Mouse (Mus musculus) lung, postnatal 25 days (tissue): ENCODE data around the gene Olfr130.

ENCODE experiments used
- DNase-seq: peaks from one replicate; pipeline ENCODE4 v3.0.0; 2022; ENCODE audit warnings: low spot score

Olfr130 gene

GRCm38 (mm10) chr17:38063621-38064020 is at the start of gene Olfr130:
Gene Olfr130, plus strand, starts transcription at chr17:38063921.
- DNase-seq = no peak

DNA sequence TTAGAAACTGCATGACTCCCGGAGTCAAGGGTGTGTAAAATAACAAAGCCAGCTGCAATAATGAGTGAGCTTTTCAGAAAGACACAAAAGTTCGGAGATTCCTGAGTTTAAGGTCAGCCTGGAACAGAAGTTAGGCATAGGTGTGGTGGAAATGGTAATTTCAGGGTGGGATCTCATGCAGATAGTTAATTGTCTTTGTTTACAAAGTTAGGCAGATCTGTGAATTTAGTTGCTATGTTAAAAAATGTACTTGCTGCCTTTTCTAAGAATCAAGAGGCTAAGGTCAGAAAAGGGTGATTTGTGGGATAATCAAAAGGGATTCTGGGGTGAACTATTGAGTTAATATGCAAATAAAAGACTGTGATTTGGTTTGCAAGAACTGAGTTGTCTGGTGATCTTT is 47.4 kb upstream of the Olfr130 start:
- no peak for DNase-seq

DNA sequence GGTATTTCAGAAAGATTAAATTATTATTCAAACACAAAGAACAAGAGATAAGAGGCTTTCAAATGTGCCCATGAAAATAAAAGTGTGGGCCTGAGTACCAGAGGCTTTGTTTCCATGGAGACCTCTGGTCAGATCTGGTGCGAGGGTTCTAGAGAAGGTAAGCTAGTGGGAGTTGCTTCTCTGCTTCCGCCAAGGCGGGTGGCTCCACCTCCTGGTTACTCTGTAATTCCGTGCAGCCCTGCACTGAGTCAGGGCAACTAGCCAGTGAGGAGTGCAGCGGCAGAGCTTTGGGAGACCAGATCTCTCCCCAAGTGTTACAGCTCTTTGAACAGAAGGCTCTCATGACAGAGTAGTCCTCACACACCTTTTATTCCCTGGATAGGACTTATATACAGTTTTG is 37.4 kb upstream of the Olfr130 start:
- no peak for DNase-seq

- DNase-seq = no peak
These were observed 3.7 kb upstream of the Olfr130 start, which contains the start of gene Olfr129 for GRCm38 (mm10) chr17:38059979-38060378. Gene Olfr129, minus strand, starts transcription at chr17:38060079.

DNA sequence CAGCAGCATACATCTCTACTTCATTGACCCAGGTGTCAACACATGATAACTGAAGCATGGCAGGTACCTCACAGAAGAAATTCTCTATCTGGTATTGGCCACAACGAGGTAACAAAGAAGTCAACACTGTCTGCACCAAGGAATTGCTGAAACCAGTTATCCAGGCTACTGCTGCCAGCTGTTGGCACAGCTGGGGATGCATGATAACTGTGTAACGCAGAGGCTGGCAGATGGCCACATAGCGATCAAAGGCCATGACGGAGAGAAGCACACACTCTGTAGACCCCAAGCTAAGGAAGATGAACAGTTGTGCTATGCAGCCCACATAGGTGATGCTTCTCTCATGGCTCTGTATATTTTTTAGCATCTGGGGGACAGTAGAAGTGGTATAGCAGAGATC is 18.6 kb downstream of the Olfr130 start:
- DNase-seq = no peak

GRCm38 (mm10) chr17:38088593-38088992 is 24.9 kb downstream of the Olfr130 start, which contains the start of gene Olfr131:
Gene Olfr131, minus strand, starts transcription at chr17:38088693.
- DNase-seq = no peak
